Mouse (Mus musculus): ENCODE results near the gene Otulin.

The Otulin gene

DNA sequence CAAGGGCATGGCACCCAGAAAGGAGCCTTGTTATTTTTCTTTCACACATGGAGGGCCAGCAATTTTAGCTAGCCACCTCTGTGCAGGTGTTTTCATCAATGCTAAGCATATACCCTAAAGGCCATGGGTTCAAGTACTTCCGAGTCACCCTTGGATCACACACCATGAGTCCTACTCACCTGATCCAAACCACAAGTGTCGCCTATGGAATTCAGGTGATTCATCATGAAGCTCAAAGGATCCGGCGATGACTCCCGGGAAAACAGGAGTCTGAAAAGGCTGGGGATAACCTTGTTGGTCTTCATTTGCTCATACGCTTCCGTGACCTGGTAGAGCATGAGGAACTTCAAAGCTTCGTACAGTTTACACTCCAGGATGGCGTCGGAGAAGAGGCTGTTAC is 27.4 kb upstream of the Otulin start:
- DNase-seq (ENCODE audit: low read depth, low spot score): no peak

DNA sequence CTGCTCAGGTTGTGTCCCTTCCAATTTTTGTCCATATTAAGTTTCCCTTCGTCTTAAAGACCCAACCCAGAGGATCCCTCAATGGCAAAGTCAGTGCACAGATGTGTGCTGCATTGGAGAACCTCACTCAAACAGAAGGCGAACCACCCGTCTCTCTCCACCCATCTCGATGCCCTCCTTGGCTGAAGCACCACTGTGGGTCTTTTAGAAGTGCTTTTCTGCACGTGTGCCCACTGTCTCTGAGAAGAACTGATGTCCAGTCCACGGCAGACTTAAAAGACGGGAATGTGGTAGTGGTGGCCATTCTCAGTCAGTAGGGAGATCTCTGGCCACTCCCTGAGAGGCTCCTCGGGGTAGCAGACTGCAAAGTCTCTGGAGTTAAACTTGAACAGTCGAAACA is 26.1 kb upstream of the Otulin start:
- DNase-seq (ENCODE audit: low read depth, low spot score): no peak

DNA sequence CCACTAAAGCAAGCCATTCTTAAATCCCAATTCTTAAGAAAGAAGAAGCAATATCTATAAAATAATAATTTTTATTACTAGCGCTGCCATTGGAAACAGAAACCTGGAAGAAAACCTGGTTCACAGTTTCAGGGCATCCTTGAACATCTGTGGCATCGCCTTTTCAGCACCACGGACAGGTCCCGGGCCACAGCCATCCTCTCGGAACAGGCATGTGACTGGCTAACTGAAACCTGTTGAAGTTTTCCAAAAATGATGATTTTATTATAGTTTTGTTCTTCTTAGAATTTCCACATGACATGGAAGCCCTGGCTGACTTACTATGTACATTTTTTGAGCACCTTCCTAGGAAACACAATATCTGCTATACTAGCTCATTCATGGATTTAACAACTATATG is 24.5 kb upstream of the Otulin start:
- peak; percentile 35 for DNase-seq (ENCODE audit: low read depth, low spot score)

DNA sequence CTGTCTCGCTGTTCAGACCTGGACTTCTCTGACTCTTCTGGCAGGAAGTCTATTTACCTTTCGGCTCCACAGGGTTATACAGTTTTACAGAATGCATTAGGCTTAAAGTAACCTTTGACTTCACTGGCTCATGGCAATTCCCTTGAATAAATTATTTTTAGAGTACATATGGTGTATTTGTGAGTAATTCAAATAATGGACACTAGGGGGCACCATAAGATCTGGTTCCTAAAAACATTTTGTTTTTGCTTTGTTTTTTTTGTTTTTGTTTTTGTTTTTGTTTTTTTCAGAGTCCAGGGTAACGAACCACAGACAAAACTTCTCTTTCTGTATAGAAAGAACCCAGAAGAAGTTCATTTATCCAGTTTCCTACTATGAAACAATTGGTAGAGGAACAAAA is 17.2 kb upstream of the Otulin start:
- DNase-seq (ENCODE audit: low read depth, low spot score): peak; percentile 47

DNA sequence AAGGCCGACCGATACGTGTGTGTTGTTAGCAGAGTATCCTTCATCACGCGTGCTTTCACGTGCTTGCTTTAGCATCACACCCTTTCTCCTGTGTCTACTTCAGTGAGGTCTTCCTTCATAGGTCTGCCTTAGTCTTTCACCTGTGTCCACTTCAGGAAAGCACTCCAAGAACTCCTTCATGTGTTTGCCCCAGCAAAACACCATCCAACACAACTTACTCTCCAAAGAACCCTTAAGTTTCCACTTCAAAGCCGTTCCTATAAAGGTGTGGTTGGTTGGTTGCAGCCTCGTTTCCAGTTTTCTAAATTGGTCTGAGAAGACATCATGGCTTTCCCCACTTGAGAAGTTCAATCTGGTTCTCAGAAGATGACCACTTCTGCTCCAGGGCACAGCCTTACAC is 16.2 kb upstream of the Otulin start:
- DNase-seq (ENCODE audit: low read depth, low spot score): no peak

DNA sequence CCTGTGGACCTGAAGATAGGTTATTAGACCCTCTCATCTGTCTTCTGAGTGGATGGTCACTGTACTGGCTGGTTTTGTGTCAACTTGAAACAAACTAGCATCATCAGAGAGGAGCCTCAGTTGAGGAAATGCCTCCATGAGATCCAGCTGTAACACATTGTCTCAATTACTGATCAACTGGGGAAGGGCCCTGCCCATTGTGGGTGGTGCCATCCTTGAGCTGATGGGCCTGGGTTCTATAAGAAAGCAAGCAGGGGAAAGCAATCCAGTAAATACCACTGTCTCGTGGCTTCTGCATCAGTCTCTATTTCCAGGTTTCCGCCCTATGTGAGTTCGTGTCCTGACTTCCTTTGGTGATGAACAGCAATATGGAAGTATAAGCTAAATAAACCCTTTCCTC is 14.8 kb upstream of the Otulin start:
- DNase-seq (ENCODE audit: low read depth, low spot score): no peak

DNA sequence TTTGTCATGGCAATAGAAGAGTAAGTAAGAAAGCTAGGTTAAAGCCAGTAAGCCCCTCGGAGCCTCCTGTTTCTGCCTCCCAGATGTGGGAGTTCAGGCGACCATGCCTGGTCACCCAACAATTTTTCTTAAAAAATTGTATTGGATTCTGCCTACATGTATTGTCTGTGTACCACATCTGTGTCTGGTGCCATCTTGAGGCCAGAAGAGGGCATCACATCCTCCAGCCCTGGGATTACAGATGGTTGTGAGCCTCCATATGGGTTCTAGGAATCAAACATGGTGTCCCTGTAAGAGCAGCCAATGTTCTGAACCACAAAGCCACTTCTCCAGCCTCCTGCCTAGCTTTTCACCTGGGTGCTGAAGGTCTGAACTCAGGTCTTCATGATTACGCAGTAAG is 12.4 kb upstream of the Otulin start:
- DNase-seq (ENCODE audit: low read depth, low spot score): peak; percentile 52

DNA sequence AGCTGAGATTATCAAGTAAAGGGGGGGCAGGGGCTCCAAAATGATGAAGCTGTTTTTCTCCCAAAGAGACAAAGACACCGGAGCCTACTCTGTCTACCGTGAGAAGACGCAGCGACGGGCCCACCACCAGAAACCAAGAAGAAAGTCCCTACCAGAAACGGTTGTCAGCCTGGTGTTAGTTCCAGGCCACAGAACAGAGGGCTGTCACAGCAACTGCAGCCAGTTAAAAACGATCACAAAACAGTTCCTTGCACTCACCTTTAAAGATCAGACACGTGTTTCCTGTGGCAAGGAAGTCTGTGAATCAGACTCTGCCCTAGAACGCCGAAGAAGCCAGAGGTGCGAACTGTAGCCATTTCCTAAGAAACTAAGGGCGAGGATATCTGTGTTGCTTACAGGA is 10.7 kb upstream of the Otulin start:
- no peak for DNase-seq (ENCODE audit: low read depth, low spot score)

DNA sequence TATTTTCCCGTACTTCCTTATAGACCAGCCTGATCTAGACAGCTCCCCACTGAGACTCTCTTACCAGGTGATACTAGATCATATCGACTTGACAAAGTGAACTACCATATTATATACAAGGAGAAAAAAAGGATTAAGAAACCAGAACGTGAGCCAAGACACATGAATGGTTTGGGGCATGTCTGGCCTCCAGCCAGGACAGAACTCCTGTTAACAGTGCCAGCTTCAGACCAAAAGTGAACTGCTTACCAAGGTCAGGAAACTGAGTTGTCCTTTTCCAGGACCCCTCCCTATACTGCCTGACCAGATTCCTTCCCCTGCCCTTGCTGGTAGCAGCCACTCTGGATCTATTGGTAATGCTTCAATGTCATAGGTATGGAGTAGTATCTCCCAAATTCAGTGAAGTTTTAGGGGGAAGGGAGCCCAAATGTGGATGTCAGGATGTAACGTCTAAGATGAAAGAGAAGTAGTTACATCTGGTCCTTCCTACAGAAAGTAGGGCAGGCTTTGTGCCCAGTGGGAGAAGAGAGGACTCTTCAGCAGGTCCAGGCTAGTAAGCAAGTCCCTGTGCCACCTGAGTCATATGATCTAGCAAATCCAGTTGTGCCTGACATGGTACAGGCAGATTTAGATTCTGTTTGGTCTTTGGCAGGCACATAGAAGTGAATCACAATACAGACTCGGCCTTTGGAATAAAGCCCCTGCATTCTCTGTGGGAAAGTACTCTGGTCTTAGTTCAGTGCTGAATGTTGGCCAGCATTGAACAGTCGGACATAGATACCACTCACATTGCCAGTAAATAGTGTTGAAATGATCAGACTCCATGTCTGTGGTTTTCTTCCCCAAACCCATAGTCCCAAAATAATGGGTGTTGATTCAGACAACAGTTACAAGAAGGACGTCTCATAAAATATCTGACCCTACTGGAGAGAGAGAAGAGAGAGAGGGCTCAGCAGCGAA is 3.7 kb upstream of the Otulin start:
- no peak for DNase-seq (ENCODE audit: low read depth, low spot score)

DNA sequence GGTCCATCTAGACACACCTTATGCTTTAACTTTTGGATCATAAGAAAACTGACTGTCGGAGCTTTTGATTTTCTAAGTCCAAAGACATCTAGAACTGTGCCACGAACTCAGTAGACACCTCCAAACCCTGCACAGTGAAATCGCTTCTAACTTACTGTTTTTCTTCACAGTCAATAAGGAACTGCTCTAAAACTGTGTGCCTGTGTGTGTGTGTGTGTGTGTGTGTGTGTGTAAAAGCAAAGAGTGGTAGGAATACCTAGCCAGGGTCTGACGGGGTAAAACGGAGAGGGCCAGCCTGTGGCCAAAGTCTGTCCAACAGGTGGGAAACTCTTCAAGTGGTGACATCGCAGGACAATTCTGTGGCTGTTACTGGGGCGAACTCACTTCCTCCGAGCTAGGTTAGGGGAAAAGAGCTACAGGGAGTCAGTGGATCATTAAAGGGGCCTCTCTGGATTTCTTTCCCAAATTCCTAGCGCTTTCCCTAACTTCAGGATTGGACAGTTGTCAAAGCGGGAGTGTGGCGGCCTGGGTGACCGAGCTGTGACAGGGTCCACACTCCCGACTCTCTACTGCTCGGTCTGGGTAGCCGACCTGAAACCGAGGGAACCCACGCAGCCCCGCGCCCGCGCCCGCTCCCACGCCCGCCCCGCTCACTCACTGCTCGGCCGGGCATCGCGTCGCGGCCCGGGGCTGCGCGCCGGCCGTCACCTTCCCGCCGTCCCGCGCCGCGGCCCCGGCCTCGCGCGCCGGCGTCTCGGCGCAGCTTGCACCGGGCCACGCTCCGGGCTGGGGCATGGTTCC is 493 bp downstream of the Otulin start:
- DNase-seq (ENCODE audit: low read depth, low spot score): peak; percentile 59

DNA sequence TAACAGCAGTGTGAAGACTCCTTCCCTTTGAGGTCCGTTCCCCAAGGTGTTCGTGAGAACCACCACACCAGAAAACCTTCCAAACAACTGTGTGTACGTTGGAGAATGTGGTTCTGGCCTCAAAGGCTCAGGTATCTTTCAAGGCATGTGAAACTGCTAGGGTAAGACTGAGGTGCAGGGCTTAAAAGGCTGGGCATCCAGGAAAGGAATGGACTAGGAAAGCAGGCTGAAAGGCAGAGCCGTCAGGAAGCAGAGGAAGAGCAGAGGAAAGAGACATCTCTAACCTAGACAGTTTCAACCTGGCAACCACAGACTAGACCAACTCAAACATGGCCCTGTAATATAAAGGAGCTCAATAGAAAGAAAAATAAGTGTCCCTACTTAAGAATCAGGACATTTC is 1.4 kb downstream of the Otulin start:
- DNase-seq (ENCODE audit: low read depth, low spot score): no peak

DNA sequence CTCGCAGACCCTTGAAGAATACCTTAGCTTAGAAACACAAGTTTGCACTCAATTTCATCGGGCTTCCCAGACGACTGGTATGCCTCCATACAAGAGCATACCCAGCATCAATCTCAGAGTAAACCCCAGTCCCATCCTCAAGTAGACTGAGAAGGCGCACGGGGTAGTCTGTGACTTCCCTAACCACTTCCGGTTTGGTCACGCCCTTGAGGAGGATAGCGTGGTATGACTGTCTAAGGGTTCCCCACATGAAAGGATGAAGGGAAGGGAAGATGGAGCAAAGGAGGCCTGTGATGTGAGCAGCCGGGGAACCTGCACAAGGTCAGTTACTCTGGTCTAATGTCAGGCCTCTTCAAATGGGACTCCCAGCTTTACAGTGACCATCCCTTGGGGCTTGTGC is 2.7 kb downstream of the Otulin start:
- DNase-seq (ENCODE audit: low read depth, low spot score): no peak

DNA sequence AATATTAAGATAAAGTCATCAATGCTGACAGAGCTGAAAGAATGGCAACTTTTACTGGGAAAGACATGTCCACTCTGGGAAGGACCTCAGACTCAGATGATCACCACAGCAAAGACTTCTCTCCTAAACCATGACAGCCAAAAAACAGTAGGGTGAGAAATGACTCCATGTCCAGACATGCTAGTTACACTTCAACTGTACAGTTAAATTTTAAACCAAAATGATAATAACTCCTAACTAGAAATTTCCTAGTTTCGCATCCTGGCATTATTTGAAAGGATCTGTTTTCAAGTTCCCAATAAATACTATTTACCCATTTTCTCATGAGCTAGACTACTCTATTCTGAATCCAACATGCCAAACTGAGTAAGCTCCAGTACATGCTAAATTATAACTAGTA is 4.2 kb downstream of the Otulin start:
- DNase-seq (ENCODE audit: low read depth, low spot score): no peak

DNA sequence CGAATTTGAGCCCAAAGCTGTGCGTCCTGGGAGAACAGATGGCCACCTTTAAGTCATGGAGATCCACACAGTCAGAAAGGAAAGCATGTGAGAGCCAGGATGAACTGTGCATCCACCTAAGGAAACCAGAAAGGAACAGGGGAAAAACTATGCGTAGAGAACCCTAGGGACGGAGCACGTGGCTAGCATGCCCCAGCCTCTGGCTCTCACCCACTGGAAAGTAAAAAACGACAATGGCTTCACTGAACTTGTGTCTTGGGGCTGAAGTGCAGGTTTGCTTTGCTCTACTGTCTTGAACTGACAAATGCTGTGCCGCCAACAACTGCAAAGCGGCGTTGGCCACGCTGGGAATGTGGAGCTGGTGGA is 4.6 kb downstream of the Otulin start:
- DNase-seq (ENCODE audit: low read depth, low spot score): peak; percentile 29

DNA sequence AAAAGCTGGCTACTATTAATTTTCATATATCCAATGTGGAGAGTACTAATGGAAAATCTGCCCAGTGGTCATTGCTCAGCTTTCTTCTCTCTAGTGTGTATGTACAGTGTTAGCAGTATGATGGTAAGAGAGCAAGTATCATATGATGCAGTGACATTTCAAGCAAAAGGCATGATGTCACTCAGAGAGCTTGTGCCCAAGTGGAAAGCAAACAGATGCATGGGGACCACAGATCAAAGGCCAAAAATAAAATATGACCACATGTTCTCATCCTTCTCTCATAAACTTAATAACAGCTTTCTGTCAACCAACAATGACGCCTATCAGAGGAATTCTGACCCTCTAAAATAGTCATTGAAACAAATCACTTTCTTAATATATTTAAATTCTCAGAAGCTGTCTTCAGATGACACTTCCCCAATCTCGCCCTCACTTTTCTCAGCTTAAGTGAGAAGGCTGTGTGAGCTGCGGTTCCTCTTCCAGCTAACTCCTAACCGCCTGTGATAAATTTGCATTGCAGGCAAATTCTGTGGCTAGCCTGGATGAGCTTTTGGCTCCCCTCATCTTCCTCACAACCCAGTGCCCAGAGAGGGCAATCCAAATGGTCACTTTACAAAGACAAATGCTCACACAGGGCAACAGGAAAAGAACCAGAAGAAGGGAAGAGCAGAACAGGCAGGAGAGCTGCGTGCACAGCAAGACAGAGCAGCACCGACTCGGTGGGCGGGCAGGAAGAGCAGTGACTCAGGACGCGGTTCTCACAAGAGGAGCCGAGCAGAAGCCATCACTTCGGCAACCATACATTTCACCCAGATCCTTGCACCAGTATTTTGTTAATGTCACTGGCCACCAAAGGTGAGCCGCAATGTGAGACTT is 5.2 kb downstream of the Otulin start:
- peak; percentile 88 for DNase-seq (ENCODE audit: low read depth, low spot score)

DNA sequence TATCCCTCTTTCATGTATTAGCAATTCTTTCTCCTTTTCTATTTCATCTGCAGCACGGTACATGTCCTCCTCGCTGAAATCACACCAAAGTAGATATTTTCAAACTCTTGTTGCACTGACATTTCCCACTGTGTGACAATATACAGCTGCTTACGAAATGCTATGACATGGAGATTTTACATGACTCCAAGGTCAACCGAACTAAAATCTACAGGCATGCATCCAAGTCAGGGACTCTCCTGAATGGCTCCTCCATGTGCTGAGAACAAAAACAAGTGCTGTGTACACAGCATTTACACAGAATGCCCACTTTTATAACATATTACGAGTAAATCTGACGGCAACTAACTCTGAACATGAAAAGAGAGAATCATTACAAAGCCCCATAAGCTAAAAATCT is 7.2 kb downstream of the Otulin start:
- no peak for DNase-seq (ENCODE audit: low read depth, low spot score)

DNA sequence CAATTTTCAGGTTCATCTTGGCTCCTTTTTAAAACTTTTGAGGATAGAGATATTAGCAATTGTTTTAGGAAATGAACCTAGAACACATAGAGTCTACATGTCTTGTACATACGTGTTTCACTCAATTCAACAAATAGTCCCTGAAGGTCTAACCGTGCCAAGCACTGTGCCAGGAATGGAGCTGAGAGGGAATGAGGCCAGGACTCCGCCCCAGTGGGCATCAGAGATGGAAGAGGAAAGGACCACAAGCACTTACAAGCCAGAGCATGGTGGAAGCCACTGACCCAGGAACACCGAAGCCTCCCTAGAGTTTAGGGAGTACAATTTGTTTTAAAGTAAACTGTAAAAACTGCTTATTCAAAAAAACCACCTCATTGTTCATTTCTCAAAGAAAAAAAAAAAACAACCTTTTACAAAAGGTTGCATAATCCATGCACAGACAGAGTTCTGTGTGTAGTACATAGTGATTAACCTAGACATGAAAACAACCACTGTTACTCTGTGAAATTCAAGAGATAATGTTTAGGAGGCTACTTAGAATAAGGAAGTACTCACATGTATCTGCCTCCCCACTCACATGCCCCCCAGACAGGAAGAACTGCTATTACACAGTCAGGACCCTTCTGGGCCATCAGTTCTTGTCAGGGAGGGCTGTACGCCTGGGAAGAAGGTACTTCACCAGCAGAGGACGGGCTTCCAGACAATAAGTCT is 9.9 kb downstream of the Otulin start:
- no peak for DNase-seq (ENCODE audit: low read depth, low spot score)

DNA sequence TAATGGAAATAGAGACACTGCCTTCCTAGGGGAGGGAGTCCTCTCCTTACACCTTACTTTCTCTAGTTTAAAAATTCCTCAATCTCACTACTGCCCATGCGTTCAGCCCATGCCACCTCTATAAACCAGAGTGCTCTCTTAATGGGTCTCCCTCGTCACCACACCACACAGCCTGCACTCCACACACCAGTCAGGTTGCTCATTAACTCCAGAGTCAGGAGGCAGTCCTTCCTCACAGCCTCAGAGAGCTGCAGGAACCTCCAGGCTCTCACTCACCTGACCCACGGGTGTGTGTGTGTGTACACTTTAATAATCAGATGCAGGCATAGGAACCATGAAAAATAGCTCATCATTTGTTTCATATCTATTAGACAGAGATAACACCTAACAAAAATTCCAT is 10.8 kb downstream of the Otulin start:
- no peak for DNase-seq (ENCODE audit: low read depth, low spot score)

DNA sequence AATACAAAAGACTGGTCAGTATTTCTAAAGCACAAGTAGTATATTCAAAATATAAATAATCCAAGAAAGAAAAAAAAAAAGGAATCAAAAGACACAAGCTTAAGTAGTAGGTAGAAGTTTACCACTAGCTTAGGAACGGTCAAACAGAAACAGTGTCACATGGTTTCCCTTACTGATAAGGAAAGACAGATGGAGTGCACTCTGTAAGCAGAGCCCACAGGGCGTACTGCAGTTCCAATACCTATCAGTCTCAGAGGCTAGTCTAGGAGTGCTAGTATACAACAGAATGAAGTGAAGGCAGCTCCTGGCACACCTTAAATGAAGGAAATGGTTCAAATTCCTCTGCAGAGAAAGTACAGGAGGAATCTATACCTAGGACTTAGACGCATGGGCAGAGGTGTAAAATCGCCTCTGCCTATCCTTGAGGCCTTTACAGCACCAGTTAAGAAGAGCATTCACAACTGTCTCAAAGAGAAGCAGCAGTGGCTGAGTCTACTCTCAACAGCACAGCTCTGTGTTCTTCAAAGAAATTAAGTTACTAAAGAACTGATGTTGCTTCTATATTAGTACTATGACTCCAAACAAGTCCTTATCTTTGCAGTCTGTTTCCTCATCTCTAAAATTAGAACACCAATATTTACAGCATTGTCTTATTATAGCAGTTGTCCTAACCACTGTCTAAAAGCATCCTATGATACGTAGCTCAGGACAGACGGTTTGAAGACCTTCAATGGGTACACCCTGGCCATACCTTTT is 11.5 kb downstream of the Otulin start:
- no peak for DNase-seq (ENCODE audit: low read depth, low spot score)

DNA sequence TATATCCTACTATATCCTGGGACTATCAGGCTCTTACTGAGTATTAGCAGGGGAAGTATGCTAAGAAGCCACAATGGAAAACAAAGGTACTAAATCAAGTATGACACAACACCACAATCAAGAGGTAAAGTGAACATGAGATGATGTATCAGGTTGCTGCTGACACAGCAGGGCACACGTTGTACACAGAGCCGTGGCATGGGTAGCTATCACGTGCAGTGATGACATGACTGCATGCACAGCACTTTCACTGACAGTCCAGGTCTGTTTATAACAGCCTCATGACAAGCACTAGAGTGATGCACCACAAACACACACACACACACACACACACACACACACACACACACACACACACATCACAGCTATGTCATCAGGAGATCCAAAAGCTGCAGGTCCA is 13.3 kb downstream of the Otulin start:
- no peak for DNase-seq (ENCODE audit: low read depth, low spot score)

DNA sequence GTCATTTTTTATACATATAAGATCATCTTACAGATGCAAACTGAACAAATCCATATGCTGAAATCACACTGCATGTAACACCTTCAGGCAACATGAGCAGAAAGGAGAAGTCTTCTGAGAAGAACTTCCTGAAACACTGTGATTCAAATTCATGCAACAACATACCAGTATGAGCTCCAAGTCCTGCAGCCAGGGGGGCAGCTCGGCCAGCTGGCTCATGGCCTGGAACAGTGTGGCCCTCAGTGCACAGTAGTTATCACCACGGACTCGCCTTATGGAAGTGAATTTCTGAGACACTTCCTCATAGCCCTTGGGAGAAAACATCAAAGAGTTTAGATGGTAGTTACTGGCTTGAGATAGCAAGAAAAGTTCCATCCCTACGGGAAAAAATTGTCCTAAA is 14.3 kb downstream of the Otulin start:
- no peak for DNase-seq (ENCODE audit: low read depth, low spot score)
